Comparison of ENCODE assay signal across 15 mouse cellular contexts in genomic region chr9:69757254-69757653, GRCm38 (mm10). TPM values are rescaled to one million over a fixed set of nuclear protein-coding genes. Genes with fewer than 3 reads are reported as not detected.
DNase-seq lines count a peak whose midpoint lies in the region; ATAC-seq and TF ChIP-seq lines count a peak whose summit lies in the region.
"Had no signal": no experiment of that assay in that cellular context is flagged by ENCODE, and none has a peak within 500 bp of the region (broad histone marks: within the 10 kb centered on the region; RNA-seq: fewer than 3 reads in every experiment).

No protein-coding gene starts in this region.

- intact Hi-C loops in left cerebral cortex, adult 2 months (cut with DNase I), result loop anchor here (5.0 to 10.0 kb wide), 3 partner anchors 90 to 1458 kb away; partner anchors contain the start of gene Aldh1a2
- intact Hi-C loops in left cerebral cortex, postnatal 36 days (cut with DNase I), result loop anchor here (2.0 to 5.0 kb wide), 2 partner anchors 85 to 1464 kb away; no protein-coding TSS in a partner anchor

- no peak for ATAC-seq in hindbrain, postnatal 0 days
- no peak for ATAC-seq in frontal cortex, adult (ENCODE audit: low TSS enrichment)

- no peaks in the 10 kb centered on the region for H3K9me3 ChIP-seq in hindbrain, postnatal 0 days (ENCODE audit: low read length)
- H3K9me3 ChIP-seq: embryonic facial prominence, embryonic 15.5 days had no signal

- H3K36me3 ChIP-seq in hindbrain, postnatal 0 days (ENCODE audit: insufficient read depth, low read length), result no peaks in the 10 kb centered on the region
- H3K36me3 ChIP-seq: embryonic facial prominence, embryonic 15.5 days had no signal

- no peaks in the 10 kb centered on the region for H3K4me1 ChIP-seq in hindbrain, postnatal 0 days (ENCODE audit: insufficient read depth, low read length)

- no peak overlapping the region for H3K27ac ChIP-seq in hindbrain, postnatal 0 days
- no peak overlapping the region for H3K27ac ChIP-seq in left cerebral cortex, adult 2 months
- H3K27ac ChIP-seq: embryonic facial prominence, embryonic 15.5 days; layer of hippocampus, adult 2 months had no signal

- peak overlapping the region; percentile 42 for H3K4me2 ChIP-seq in hindbrain, postnatal 0 days (ENCODE audit: low read depth, low read length)
- H3K4me2 ChIP-seq: embryonic facial prominence, embryonic 15.5 days; liver, embryonic 11.5 days had no signal

- 16% methylated on average over 4 of the region's 4 CpGs for WGBS in hindbrain, postnatal 0 days

- no peak for TF ChIP-seq POLR2A in brain, embryonic 14.5 days (IDR thresholded peaks at IDR 0.05; ENCODE audit: borderline replicate concordance, extremely low read depth, insufficient read depth, insufficient read length, poor library complexity, severe bottlenecking)

- DNase-seq in 416B (ENCODE audit: low read depth), result peak; percentile 24
- DNase-seq in brain, embryonic 14.5 days (ENCODE audit: low read depth), result peak; percentile 35
- DNase-seq in hindbrain, postnatal 0 days (ENCODE audit: low spot score), result no peak
- DNase-seq in natural killer cell, adult 2 months (ENCODE audit: low spot score in 2 of 2), result peak; percentile 8 to 24
- no peak for DNase-seq in ovary, postnatal 10 days (ENCODE audit: low spot score)
- no peak for DNase-seq in left cerebral cortex, adult 2 months (ENCODE audit: extremely low spot score in 1 of 2, low spot score in 2 of 2)
- no peak for DNase-seq in left cerebral cortex, postnatal 36 days (ENCODE audit: low spot score in 2 of 2)
- DNase-seq: cerebellum, adult 18-20 months; gastrocnemius, postnatal 36 days; lung, postnatal 4 days had no signal

- H3K27me3 ChIP-seq in hindbrain, postnatal 0 days (ENCODE audit: insufficient read depth, low read length), result peaks cover 76% of the 10 kb centered on the region

- no peak for TF ChIP-seq CTCF in brain, embryonic 14.5 days (IDR thresholded peaks at IDR 0.05; ENCODE audit: borderline replicate concordance, extremely low read depth, insufficient read depth, insufficient read length)
- TF ChIP-seq CTCF in hindbrain, postnatal 0 days (IDR thresholded peaks at IDR 0.05; ENCODE audit: low read depth), result no peak
- no peak for TF ChIP-seq CTCF in left cerebral cortex, adult 2 months (IDR thresholded peaks at IDR 0.05)

- H3K4me3 ChIP-seq in hindbrain, postnatal 0 days (ENCODE audit: low read length), result peak overlapping the region; percentile 40; the same call in 1 of the 2 replicates
- no peak overlapping the region for H3K4me3 ChIP-seq in left cerebral cortex, adult 2 months
- H3K4me3 ChIP-seq: embryonic facial prominence, embryonic 15.5 days; layer of hippocampus, adult 2 months had no signal

- H3K9ac ChIP-seq in hindbrain, postnatal 0 days (replicated peaks; ENCODE audit: low read length), result no peak overlapping the region
- H3K9ac ChIP-seq: embryonic facial prominence, embryonic 15.5 days had no signal

RNA-seq across cellular contexts. Expression of gene Foxb1, which starts 3.5 kb away (rescaled TPM):
- polyA plus RNA-seq in brain, embryonic 14.5 days (2012; rRNA removed), result 10.1 and 14.1 TPM in 2 replicates
- 10.0 and 11.4 TPM in 2 replicates for total RNA-seq in hindbrain, postnatal 0 days (2014; rRNA removed)
- polyA plus RNA-seq in hindbrain, postnatal 0 days (2015; fragmentation: Nextera tagmentation; extraction: Ambion mirVana), result 5.5 and 5.7 TPM in 2 replicates
- total RNA-seq in left cerebral cortex, adult 2 months (2021), result not detected
- total RNA-seq in left cerebral cortex, postnatal 36 days (2021), result not detected
- total RNA-seq: gastrocnemius, postnatal 36 days; layer of hippocampus, adult 2 months had no signal
- polyA plus RNA-seq: embryonic facial prominence, embryonic 15.5 days; liver, embryonic 11.5 days; stomach, embryonic 14.5 days had no signal

Comparison
In these comparisons a context has a peak if more than half of its experiments do, and no peak if none do; other contexts are left out.
1. DNase-seq: peak in 416B (single experiment), brain, embryonic 14.5 days (single experiment) and natural killer cell, adult 2 months (2 of 2); none in hindbrain, postnatal 0 days (single experiment), ovary, postnatal 10 days (single experiment), left cerebral cortex, adult 2 months (0 of 2) and left cerebral cortex, postnatal 36 days (0 of 2).
2. RNA of gene Foxb1, which starts 3.5 kb away (total RNA-seq): 10.0 to 11.4 TPM in hindbrain, postnatal 0 days; not detected in left cerebral cortex, adult 2 months and not detected in left cerebral cortex, postnatal 36 days; every median in the first group is over 10 times any median in the second.